Mouse (Mus musculus) lung, adult 2 months (tissue): Measurements from ENCODE around the gene Ak4.

Source experiments
- CTCF ChIP-seq: fragments of 200-500 bp; IDR thresholded peaks from 2 replicates; pipeline ENCODE4 v1.5.1; 2011; ENCODE audit warnings: mild to moderate bottlenecking, low read length, control low read depth; ENCODE audit not compliant: insufficient read depth
- POLR2A ChIP-seq: fragments of 200-500 bp; IDR thresholded peaks from 2 replicates; pipeline ENCODE4 v1.6.1; 2011; ENCODE audit warnings: low read depth, mild to moderate bottlenecking, control low read depth, low read length, borderline replicate concordance; ENCODE audit errors: extremely low read depth

DNA sequence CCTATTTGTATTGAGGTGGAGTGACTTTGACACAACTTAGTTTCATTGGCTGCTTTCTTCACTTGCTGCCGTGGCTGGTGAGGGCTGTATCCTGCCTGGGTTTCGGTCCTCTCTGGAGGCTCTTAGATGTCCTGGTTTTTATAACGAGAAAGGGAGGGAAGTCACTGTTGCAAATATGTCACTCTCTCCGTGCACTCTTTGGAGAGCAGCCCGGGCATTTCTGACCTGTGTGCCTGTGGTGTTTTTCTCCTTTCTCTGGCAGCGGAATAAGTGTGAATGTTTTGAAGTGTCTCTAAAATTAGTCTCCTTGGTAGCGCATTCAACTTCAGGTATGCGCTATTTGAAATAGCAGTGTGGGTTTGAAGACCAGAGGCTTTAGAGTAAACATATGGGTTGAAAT, 19.2 kb downstream of the Ak4 start:
- TF ChIP-seq CTCF (no peak), POLR2A (no peak)
